Mouse (Mus musculus) MEL (cell line): ENCODE results near the gene Ptar1.

Experiments
- CTCF ChIP-seq, 3 experiments: IDR thresholded peaks in 2 of 3; conservative IDR thresholded peaks in 1 of 3; 2 replicates each; pipeline ENCODE4 v1.5.1; 2011 to 2012; ENCODE audit warnings: low read length in 3 of 3, low read depth in 2 of 3, mild to moderate bottlenecking in 2 of 3, improper control_type of control experiment in 1 of 3, inconsistent platforms in 1 of 3, mixed read lengths in 1 of 3, moderate library complexity in 1 of 3; ENCODE audit not compliant: control insufficient read depth in 1 of 3, insufficient read depth in 1 of 3, poor library complexity in 1 of 3, severe bottlenecking in 1 of 3
- USF2 ChIP-seq, 2 experiments: IDR thresholded peaks; 2 replicates each; pipeline ENCODE4 v1.6.1; 2011 to 2012; ENCODE audit warnings: improper control_type of control experiment in 2 of 2, low read length in 2 of 2, borderline replicate concordance in 1 of 2, inconsistent platforms in 1 of 2, low read depth in 1 of 2, mild to moderate bottlenecking in 1 of 2; ENCODE audit not compliant: insufficient read depth in 1 of 2

GRCm38 (mm10) chr19:23694344-23694743 lies 7.1 kb downstream of the Ptar1 start:
- TF ChIP-seq CTCF (IDR thresholded peaks at IDR 0.05 in 2 of 3, conservative IDR thresholded peaks at IDR 0.05 in 1 of 3; ENCODE audit: control insufficient read depth in 1 of 3, insufficient read depth in 1 of 3, low read depth in 2 of 3, low read length in 3 of 3, poor library complexity in 1 of 3, severe bottlenecking in 1 of 3) (no peak), USF2 (IDR thresholded peaks at IDR 0.05; ENCODE audit: borderline replicate concordance in 1 of 2, insufficient read depth in 1 of 2, low read depth in 1 of 2, low read length in 2 of 2) (no peak)
